Mouse (Mus musculus) lung, embryonic 15.5 days (tissue): Measurements from ENCODE around the gene Tbc1d22a. TPM values are rescaled to one million over a fixed set of nuclear protein-coding genes. Genes with fewer than 3 reads are reported as not detected.
A peak's percentile ranks its signal among the peaks of the same experiment; 100 is the strongest.
"Not testable (repeated sequence)": the region's sequence is repeated elsewhere in the genome, so short reads cannot be mapped to it uniquely, and the experiment has no call there.

ENCODE experiments used
- ATAC-seq: fragments of 200-750 bp; cut with Nextera tagmentation; 2 replicates; pipeline ENCODE4 v1.8.0; 2017; ENCODE audit warnings: moderate number of reproducible peaks, borderline replicate concordance; ENCODE audit not compliant: low FRiP score, low TSS enrichment; ENCODE audit errors: extremely low read depth
- H3K27ac ChIP-seq: fragments of 300-500 bp; sonication (generic); 2 replicates; pipeline ENCODE4 v1.5.1; 2015; ENCODE audit warnings: moderate library complexity, mild to moderate bottlenecking, inconsistent platforms
- H3K27me3 ChIP-seq: fragments of 300-500 bp; sonication (generic); 2 replicates; pipeline ENCODE4 v1.6.1; 2015; ENCODE audit warnings: inconsistent platforms
- H3K36me3 ChIP-seq: fragments of 300-500 bp; sonication (generic); 2 replicates; pipeline ENCODE4 v1.6.1; 2015; ENCODE audit warnings: inconsistent platforms
- H3K4me1 ChIP-seq: fragments of 300-500 bp; sonication (generic); 2 replicates; pipeline ENCODE4 v1.6.1; 2015; ENCODE audit warnings: inconsistent platforms
- H3K4me2 ChIP-seq: fragments of 300-500 bp; sonication (generic); 2 replicates; pipeline ENCODE4 v1.6.1; 2015; ENCODE audit warnings: inconsistent platforms, mild to moderate bottlenecking, moderate library complexity
- H3K4me3 ChIP-seq: fragments of 300-500 bp; sonication (generic); 2 replicates; pipeline ENCODE4 v1.5.1; 2015; ENCODE audit warnings: mild to moderate bottlenecking, inconsistent platforms
- H3K9ac ChIP-seq: fragments of 300-500 bp; sonication (generic); 2 replicates; pipeline ENCODE4 v1.6.1; 2015; ENCODE audit warnings: inconsistent platforms
- H3K9me3 ChIP-seq: fragments of 300-500 bp; sonication (generic); 2 replicates; pipeline ENCODE4 v1.6.1; 2016; ENCODE audit warnings: inconsistent platforms
- WGBS: fragments of 180-500 bp; shearing (Covaris S2); methylation state at CpG from one replicate; pipeline ENCODE4 v1.1.7; 2015; 5-methylcytosine and 5-hydroxymethylcytosine counted together
- polyA plus RNA-seq: library from polyadenylated mRNA; unstranded; fragments of >200 nt; fragmentation: Nextera tagmentation; extraction: Ambion mirVana; gene quantifications from 2 replicates; pipeline ENCODE4 v1.2.1, GENCODE M21; 2015

The Tbc1d22a gene
- polyA plus RNA-seq, 1 experiment from 2014 or later = 12.4 TPM

DNA sequence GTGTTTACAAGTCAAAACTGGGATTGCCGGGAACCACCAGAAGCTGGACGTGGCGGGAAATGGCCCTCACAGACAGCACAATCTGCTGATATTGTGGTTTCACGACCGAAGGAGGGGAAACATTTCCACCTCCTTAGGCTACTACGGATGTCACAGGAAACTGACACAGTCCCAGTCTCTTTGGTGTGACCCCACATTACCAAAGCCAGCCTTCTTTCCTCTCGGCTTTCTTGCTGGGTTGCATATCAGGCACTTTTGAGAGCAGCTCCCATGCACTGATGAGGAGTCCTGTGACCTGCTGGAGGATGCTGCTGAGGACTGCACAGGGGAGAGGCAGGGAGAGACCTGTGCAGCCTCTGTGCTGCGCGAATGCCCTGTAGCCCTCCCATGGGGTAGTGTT is 2.4 kb downstream of the Tbc1d22a start:
- H3K4me2 ChIP-seq, H3K27ac ChIP-seq, H3K9ac ChIP-seq, H3K4me3 ChIP-seq, H3K36me3 ChIP-seq, ATAC-seq, H3K27me3 ChIP-seq, H3K9me3 ChIP-seq: not testable (repeated sequence)
- peaks cover 25% of the 10 kb centered on the region for H3K4me1 ChIP-seq
- WGBS = 78% methylated on average over 9 of the region's 9 CpGs

DNA sequence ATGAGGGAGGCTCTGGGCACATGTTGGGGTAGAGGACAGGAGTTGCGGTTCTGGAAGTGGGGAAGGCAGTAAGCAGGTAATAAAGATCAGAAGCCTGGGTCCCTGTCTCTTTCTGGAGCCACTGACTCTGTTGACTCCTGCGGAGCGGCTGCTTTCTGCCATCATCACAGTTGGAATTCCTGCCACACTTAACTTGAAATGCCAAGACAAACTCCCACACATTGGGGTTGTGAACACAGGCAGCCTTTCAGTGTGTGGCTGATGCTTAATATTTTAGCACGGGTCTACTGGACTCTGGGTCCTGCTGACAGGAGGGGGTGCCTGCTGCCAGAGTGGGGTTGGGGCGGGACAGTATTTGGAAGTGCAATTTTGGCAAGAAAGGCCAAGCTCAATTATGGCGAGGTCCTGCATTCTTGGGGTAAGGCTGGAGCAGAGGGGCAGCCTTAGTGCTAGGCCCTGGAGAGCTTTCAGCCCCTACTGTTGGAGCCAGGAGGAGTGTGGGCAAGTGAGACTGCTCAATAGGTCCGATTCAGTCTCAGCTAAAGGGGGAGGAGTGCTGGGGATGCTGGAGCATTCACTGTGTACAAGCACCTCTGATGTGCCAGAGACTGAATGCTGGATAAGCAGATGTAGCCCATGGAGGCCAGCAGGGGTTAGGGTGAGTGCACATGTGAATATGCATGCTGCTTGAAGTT is 5.4 kb downstream of the Tbc1d22a start:
- H3K27me3 ChIP-seq = no peaks in the 10 kb centered on the region
- 72% methylated on average over 7 of the region's 7 CpGs for WGBS
- no peaks in the 10 kb centered on the region for H3K36me3 ChIP-seq
- no peak overlapping the region for H3K4me2 ChIP-seq
- no peak for ATAC-seq
- H3K9ac ChIP-seq = no peak overlapping the region
- H3K27ac ChIP-seq = peak overlapping the region; percentile 25; the same call in 1 of the 2 replicates
- no peak overlapping the region for H3K4me3 ChIP-seq
- H3K9me3 ChIP-seq = no peaks in the 10 kb centered on the region; the same call in 1 of the 2 replicates
- H3K4me1 ChIP-seq = peaks cover 8% of the 10 kb centered on the region

DNA sequence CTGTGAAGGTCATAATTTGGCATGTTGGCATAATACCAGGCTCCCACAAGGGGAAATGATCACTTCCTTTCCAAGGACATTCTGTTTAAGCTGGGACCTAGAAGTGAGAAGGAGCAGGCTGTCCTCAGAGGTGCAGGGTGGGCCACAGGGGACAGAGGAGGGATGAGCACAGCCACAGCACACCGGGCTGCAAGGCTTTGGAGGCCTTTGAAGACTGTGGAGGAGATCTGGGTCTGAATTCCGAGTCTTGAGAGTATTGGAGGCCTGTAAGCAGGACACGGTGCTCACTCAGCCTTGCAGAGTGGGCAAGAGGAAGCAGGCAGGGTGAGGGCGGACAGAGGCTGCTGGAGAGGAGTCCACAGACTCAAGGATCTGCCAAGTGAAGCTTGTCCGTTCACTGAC is 6.0 kb downstream of the Tbc1d22a start:
- Histone ChIP-seq H3K9me3 (no peaks in the 10 kb centered on the region; the same call in 1 of the 2 replicates), H3K27me3 (no peaks in the 10 kb centered on the region), H3K4me2 (no peak overlapping the region), H3K27ac (peak overlapping the region; percentile 25), H3K36me3 (no peaks in the 10 kb centered on the region), H3K4me1 (peaks cover 3% of the 10 kb centered on the region), H3K9ac (no peak overlapping the region), H3K4me3 (no peak overlapping the region)
- no peak for ATAC-seq
- WGBS = 69% methylated on average over 5 of the region's 5 CpGs

DNA sequence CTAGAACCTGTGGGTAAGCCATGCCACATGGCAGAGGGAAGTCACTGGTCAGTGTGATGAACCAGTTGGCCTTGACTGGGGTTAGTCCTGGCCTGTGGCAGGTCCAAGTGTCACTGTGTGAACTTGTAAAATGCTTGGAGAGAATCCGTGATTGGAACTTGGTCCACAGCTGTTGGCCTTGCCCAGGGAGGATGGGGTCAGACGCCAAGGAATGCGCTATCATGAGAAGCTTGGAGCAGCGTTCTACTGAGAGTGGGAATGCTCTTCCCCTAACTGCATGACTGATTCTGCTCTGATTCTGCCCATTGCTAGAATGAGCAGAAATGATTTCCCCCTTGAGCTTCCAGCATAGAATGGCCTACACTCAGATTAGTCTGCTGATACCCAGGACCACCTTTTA is 6.5 kb downstream of the Tbc1d22a start:
- H3K4me3 ChIP-seq = no peak overlapping the region
- H3K27me3 ChIP-seq = no peaks in the 10 kb centered on the region
- no peaks in the 10 kb centered on the region for H3K4me1 ChIP-seq
- 69% methylated on average over 4 of the region's 4 CpGs for WGBS
- H3K36me3 ChIP-seq = no peaks in the 10 kb centered on the region
- H3K4me2 ChIP-seq = no peak overlapping the region
- H3K27ac ChIP-seq = peak overlapping the region; percentile 25; the same call in 1 of the 2 replicates
- no peaks in the 10 kb centered on the region; the same call in 1 of the 2 replicates for H3K9me3 ChIP-seq
- ATAC-seq = no peak
- no peak overlapping the region for H3K9ac ChIP-seq

DNA sequence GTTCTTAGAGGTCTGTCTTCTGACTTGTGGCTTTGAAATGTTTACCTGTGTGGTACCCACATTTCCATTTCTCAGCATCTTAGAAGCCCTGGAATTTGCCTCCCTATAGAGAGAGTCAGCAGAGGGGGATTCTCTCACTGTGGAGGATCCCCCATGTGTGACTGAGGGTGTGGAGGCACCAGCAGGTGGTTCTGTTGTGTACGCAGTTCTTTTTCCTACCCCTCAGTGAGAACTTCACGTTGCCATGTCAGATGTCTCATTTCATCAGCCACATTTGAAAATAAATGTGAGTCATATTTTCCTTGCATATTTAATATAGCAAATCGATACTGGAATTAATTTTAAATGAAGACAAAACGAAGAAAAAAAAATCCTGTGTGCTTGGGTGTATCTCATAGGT is 7.1 kb downstream of the Tbc1d22a start:
- no peak overlapping the region for H3K27ac ChIP-seq
- no peaks in the 10 kb centered on the region for H3K36me3 ChIP-seq
- H3K4me1 ChIP-seq = no peaks in the 10 kb centered on the region
- WGBS = 72% methylated on average over 4 of the region's 4 CpGs
- no peaks in the 10 kb centered on the region for H3K27me3 ChIP-seq
- H3K9me3 ChIP-seq = no peaks in the 10 kb centered on the region; the same call in 1 of the 2 replicates
- ATAC-seq = no peak
- H3K9ac ChIP-seq = no peak overlapping the region
- H3K4me3 ChIP-seq = no peak overlapping the region
- no peak overlapping the region for H3K4me2 ChIP-seq

DNA sequence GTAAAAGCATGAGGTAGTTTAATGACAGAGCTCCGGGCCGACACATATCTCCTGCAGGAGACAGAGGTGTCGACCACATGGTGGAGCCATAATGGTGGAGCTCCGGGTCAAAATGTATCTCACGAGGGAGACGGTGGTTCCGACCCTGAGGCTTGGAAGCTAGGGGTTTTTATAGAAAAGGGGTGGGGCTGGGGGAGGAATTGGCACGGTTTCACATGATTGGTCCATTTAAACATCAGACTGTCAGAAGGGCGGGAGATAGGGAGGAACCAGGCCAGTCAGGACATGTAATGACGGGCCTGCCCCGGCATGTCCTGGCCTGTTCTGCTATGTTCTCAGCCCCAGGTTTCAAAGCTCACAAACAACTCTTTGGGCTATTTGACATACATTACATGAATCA is 7.6 kb downstream of the Tbc1d22a start:
- WGBS = 82% methylated on average over 11 of the region's 11 CpGs

DNA sequence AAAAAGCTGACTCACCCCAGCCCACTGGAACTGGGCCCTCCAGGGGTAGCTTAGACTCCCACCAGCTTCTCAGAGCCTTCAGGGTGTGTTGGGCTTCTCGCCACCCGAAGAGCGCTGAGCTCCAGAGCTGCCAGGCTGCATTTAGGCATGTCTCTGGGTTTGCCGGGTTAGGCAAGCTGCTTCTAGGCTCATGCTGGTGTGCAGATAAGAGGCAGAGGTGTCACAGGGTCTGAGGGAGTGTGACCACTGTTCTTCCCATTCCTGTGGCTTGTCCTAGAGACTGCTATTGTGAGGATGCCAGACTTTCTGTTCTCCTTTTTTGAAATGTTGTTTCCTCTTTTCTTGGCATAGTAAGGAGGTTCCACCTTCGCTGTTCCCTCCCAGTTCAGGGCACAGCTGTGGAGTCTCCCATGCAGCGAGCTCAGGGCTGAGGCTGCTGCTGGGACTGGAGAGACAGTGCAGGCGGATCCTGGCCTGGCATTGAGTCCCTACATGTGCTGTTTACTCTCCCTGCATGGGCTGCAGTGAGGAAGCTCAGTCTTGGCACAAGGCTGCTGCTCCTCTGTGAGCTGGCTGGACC is 10.8 kb downstream of the Tbc1d22a start:
- Histone ChIP-seq H3K27me3 (no peaks in the 10 kb centered on the region), H3K9ac (no peak overlapping the region), H3K9me3 (no peaks in the 10 kb centered on the region; the same call in 1 of the 2 replicates), H3K4me2 (no peak overlapping the region), H3K36me3 (no peaks in the 10 kb centered on the region), H3K4me3 (no peak overlapping the region), H3K4me1 (peaks cover 6% of the 10 kb centered on the region; the same call in 1 of the 2 replicates), H3K27ac (no peak overlapping the region)
- WGBS = 81% methylated on average over 7 of the region's 7 CpGs
- ATAC-seq = no peak

More for the DNA sequence above, 7.6 kb downstream of the Tbc1d22a start:
- H3K9me3 ChIP-seq, H3K4me1 ChIP-seq, H3K36me3 ChIP-seq, H3K27ac ChIP-seq, H3K4me3 ChIP-seq, ATAC-seq, H3K9ac ChIP-seq, H3K27me3 ChIP-seq, H3K4me2 ChIP-seq: not testable (repeated sequence)

DNA sequence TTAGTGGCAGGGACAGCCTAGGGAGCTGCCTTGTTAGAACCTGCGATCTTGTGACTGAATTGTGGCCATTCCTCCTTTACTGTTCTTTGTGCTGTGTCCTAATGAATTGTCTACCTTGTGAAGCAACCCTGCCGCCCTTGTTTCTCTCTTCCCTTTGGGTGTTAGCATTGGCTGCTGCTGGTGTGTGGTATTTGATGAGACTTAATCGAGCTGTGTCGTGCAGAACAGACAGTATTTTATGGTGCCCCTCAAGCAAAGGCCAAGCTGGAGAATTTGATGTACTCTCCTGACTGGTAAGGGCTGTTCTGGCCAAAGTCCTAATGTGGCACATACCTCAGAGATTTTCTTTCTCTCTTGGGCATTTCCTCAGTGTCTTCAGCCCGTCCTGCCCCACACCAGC is 12.0 kb downstream of the Tbc1d22a start:
- no peak for ATAC-seq
- Histone ChIP-seq H3K9me3 (no peaks in the 10 kb centered on the region; the same call in 1 of the 2 replicates), H3K27me3 (no peaks in the 10 kb centered on the region), H3K27ac (no peak overlapping the region), H3K9ac (no peak overlapping the region), H3K4me1 (peaks cover 6% of the 10 kb centered on the region; the same call in 1 of the 2 replicates), H3K4me2 (no peak overlapping the region), H3K36me3 (no peaks in the 10 kb centered on the region), H3K4me3 (no peak overlapping the region)
- WGBS = 81% methylated on average over 5 of the region's 5 CpGs

DNA sequence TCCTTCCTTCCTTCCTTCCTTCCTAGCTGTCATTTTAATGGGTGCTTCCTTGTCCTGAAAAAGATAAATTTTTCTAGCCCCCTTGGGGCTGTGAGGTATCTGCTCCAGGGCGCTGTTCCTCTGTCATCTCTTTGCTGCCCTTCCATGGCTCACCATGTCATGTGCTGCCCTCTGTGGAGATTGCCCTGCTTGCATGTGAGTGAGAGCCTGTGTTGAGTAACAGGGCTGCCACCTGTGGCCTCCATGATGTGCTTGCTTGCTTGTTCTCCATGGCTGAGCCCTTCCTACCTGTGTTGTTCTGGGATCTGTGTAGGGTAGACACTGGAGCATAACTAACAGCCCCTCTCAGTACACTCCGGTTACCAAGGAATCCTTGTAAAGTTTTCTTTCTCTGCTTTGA is 12.7 kb downstream of the Tbc1d22a start:
- Histone ChIP-seq H3K4me1 (peaks cover 12% of the 10 kb centered on the region), H3K9me3 (no peaks in the 10 kb centered on the region; the same call in 1 of the 2 replicates), H3K27ac (no peak overlapping the region), H3K36me3 (no peaks in the 10 kb centered on the region), H3K4me2 (no peak overlapping the region), H3K4me3 (no peak overlapping the region), H3K27me3 (no peaks in the 10 kb centered on the region), H3K9ac (no peak overlapping the region)
- ATAC-seq = no peak
- WGBS = 81% methylated on average over 2 of the region's 2 CpGs

DNA sequence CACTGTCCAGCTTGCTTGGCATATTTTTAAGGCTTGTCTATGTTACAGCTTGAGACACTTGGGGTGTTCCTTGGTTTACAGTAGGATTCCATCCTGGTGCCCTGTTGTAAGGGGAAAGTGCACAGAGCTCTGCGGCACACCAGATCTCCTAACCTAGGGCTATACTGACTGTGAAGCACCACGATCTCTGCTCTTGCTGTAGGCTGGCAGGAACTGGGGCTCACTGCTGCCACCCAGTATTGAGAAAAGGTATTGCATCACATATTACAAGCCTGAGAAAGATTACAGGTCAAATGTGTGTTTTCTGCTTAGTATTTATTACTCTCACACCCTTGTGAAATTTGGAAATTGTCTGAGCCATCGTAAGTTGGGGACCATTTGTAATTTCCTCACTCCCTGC is 13.9 kb downstream of the Tbc1d22a start:
- Histone ChIP-seq H3K4me2 (no peak overlapping the region), H3K36me3 (no peaks in the 10 kb centered on the region), H3K27ac (no peak overlapping the region), H3K4me3 (no peak overlapping the region), H3K9ac (no peak overlapping the region), H3K9me3 (no peaks in the 10 kb centered on the region; the same call in 1 of the 2 replicates), H3K4me1 (peaks cover 16% of the 10 kb centered on the region), H3K27me3 (no peaks in the 10 kb centered on the region)
- 41% methylated on average over 3 of the region's 3 CpGs for WGBS
- no peak for ATAC-seq

DNA sequence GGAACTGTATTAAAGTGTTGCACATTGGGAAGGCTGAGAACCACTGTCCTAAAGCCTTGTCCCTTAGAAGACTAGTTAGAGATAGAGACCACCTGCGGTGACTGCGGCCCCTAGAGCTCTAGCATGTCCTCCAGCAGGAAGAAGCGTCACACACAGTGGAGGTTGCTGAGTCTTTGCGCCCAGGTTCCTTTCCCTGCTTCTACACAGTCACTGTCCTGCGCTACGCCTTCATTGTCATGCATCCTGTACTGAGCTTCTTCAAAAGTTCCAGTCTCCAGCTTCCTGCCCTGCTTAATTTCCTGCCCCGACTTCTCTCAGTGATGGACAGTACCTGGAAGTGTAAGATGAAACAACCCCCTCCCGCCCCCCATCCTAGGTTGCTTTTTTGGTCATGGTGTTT is 14.8 kb downstream of the Tbc1d22a start:
- no peak overlapping the region for H3K9ac ChIP-seq
- no peak for ATAC-seq
- no peaks in the 10 kb centered on the region for H3K27me3 ChIP-seq
- no peak overlapping the region for H3K4me3 ChIP-seq
- no peaks in the 10 kb centered on the region for H3K36me3 ChIP-seq
- H3K27ac ChIP-seq = no peak overlapping the region
- H3K4me2 ChIP-seq = no peak overlapping the region
- H3K4me1 ChIP-seq = peaks cover 16% of the 10 kb centered on the region
- WGBS = 77% methylated on average over 8 of the region's 8 CpGs
- no peaks in the 10 kb centered on the region for H3K9me3 ChIP-seq

DNA sequence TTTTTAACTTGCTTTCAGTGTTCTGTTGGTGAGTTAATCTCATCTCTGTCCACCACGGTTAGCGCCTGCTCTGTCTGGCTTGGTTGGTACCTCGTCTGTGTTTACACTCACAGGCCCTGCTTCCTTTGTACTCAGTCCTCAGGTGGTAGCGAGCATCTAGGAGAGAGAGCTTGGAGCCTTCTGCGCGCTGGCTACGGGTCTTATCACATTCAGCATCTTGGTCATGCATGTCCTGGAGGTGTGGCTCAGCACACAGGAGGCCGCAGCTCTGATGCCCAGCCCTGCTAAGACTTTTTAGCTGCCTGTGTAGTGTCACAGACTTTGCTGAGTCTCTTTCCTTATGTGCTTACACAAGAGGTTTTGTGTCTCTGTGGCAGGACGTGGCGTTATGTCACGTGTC is 15.4 kb downstream of the Tbc1d22a start:
- Histone ChIP-seq H3K27me3 (no peaks in the 10 kb centered on the region), H3K9me3 (no peaks in the 10 kb centered on the region), H3K27ac (no peak overlapping the region), H3K36me3 (no peaks in the 10 kb centered on the region), H3K4me1 (peaks cover 16% of the 10 kb centered on the region), H3K4me3 (no peak overlapping the region), H3K4me2 (no peak overlapping the region), H3K9ac (no peak overlapping the region)
- 68% methylated on average over 11 of the region's 11 CpGs for WGBS
- no peak for ATAC-seq
